Mouse (Mus musculus): ENCODE results near the gene Gm44502. TPM values are rescaled to one million over a fixed set of nuclear protein-coding genes. Genes with fewer than 3 reads are reported as not detected.
A peak's percentile ranks its signal among the peaks of the same experiment; 100 is the strongest.
"Not testable (repeated sequence)": the region's sequence is repeated elsewhere in the genome, so short reads cannot be mapped to it uniquely, and the experiment has no call there.

Gm44502 gene
- total RNA-seq, 4 experiments from 2014 or later: 6.9 to 14.3 (median 10.7) TPM

DNA sequence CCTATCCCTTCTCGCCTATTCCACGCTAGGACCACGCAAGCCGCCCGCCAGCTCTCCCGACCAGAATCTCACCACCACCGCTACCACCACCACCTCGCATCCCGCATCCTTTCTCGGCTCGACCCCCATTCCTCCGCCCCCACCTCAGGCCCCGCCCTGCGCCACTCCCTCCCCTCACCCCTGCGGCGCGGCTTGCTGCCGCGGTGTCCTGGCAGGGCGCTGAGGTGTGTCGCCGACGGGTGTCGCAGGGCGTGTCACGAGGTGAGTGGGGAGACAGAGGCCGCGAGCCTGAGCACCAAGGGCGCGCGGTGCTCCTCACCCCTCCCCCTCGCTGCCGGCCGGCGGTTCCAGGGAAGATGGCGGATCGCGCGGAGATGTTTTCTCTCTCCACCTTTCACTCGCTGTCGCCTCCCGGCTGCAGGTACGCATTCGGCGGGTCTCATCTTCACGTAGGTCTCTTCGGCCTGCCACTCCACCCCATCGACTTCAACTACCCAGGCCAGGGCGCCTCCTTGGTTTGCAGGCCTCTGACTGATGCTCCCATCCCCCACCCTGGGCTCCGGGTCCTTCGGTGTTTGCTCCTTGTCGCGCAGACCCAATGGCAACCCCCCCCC is 24.5 kb upstream of the Gm44502 start, which contains the start of gene Mapk8ip2:
TSS of gene Mapk8ip2 (plus strand) at position 49 of the 614 bp plus-strand sequence.
- no peak for DNase-seq (ENCODE audit: low spot score)

DNA sequence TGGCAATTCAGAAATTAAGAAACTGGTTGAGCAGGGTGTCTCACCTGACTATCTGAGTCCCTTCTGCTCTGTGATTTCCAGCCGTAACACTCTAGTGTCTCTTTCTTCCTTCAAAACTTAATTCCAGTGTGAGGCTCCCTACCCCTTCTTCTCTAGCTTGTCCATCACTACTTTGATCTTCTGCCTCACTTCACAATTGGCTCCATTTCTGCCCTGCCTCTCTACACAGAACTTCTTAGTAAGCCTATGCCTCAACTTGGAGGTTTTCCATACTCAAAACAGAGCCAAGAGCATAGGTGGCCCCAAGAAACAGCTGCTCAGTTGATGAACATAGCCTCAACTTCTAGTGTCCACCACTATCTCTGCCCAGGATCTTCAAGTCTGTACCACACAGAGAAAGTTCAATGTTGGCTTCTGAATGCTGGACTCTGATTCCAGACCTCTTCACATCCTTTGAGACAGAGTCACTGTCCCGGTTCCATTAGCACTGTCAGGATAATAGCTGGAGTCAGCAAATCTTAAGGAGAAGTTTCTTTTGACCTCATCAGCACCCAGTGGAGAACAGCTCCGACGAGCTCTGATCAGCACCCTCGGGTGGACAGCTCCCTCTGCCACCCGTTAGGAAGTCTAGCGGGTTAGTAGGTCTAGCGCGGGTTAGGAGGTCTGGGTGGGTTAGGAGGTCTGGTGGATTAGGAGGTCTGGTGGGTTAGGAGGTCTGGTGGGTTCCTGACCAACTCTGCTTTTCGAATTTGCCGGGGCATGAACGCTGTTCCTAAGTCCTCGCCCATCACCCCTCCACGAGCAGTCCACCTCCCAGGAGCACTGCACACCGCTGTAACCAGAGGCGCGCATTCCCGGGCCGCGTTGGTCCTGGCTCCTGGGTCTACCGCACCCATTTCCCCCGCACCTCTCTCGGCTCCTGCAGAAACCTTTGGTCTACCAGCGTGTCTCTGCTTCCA is 23.7 kb upstream of the Gm44502 start:
- peak; percentile 36 for DNase-seq (ENCODE audit: low spot score)

DNA sequence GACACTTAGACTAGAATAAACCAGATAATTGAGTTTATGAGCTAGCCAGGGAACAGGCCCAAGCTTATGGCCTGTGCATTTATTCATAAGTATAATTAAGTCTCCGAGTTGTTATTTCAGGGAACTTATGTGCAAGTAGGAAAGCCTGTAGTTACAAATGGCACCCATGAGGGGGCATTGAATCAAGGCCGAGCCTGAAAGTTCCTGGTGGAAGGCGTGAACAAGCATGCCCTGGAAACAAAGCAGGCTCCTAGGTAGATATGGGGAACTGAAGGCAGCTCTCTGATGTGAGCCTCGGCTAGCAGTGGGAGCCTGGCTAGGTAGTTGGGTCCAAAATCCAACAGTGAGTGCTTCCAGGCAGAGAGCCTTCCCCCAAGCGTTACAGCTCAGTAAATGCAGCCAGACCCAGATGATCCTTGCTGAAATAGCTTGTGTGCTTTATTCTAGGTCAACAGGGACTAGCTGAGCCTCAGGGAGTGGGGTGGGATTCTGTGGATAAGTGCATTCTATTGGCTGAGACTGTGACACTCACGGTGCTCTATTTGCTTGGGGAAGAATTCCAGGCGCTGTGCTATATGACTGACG is 13.1 kb upstream of the Gm44502 start:
- no peak for DNase-seq (ENCODE audit: low spot score)

DNA sequence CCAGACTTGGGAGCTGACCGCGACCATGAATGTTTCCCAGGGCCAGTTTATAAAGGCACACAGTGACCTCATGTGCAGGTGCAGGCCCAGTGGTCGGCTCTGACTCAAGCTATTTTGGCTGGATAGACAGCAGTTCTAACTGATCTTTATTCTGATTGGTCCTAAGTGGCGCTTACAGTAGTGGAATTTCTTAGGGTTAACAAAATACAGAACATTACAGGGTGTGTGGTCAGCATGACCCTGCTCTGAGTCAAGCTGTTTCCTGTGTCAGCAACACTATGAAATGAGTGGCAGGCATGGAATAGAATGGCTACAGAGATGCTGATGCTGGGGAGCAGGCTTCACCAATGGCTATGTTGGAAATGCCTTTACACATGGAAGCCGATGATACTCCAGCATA is 6.4 kb upstream of the Gm44502 start:
- no peak for DNase-seq (ENCODE audit: low spot score)

DNA sequence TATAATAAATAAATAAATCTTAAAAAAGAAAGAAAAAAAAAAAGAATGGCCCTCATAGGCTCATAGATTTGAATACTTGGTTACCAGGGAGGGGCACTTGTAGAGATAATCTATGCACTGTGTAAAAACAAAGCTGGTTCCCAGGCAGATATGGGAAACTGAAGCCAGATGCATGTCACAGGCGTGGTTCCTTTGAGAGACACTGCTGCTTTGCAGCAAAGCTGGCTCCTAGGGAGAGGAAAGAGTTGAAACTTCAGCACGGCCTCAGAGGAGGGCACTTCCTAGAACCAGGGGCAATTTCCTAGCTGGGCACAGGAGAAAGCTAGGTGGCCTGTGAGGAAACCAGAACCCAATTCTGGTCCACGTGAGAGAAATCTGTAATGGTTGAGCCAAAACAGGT is 4.6 kb upstream of the Gm44502 start:
- DNase-seq (ENCODE audit: low spot score): no peak

DNA sequence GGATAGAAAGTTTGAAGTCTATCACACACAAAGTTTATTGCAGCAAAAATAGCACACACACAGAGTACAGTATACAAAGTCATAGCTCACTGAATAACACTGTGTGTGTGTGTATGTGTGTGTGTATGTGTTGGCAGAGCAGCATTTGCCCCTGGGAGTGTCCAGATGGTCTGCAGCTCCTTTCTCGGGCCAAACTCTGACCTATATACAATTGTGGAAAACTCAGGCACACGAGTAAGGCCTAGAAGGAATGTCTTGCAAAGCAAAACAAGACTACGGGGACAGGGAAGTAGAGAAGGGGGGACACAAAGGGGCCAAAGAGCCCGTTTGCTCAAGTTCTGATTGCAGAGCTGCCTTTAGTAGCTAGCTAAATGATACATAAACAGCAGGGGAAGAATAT is 3.5 kb upstream of the Gm44502 start:
- no peak for DNase-seq (ENCODE audit: low spot score)

DNA sequence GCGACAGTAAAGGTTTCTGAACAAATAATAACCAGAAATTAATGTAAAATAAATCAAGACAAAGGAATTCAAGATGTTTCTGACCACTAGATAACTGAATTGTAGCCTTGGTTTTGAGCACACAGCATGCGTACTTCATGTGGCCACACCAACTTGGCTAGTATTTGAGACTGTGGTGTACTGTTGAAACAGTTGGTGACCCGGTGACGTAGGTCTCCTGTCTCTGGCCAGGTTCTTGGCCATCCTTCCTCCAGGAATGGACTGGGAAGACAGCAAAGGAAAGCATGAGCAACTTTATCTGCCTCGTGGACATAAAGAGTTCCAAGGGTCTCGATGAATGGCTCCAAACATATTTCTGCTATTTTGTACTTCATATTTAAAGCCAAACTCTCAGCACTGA is 2.3 kb upstream of the Gm44502 start:
- DNase-seq (ENCODE audit: low spot score): no peak

DNA sequence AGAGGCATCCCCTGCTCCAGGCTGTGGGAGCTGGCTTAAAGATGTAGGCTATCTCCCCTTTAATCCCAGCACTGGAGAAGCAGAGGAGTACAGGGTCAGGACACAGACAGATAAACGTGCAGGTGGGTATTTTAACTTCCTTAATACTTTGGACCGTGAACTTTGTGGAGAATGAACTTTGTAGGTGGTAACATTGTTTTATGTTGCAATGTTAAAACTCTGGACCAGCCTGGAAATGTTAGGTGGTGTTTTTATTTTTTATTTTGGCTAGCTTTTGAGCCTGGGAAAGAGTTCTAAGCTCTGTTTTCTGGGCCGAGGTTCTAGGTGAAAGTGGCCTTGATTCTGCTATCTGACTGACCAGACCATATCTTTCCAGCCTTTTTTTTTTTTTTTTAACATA is 1.8 kb upstream of the Gm44502 start:
- no peak for DNase-seq (ENCODE audit: low spot score)

DNA sequence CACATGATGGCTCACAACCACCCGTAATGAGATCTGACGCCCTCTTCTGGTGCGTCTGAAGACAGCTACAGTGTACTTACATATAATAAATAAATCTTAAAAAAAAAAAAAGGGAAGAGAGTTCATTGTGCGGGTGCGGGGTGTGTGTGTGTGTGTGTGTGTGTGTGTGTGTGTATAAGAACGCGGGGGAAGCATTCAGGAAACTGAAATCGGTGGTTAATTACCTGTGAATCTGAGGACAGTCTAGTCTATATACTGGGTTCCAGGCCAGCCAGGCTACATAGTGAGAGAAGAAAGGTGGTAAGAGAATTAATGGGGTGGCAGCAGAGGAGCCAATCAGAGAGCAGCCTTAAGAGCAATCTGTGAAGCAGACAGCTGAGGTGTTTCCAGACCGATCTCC is 1.3 kb upstream of the Gm44502 start:
- DNase-seq (ENCODE audit: low spot score): not testable (repeated sequence)

DNA sequence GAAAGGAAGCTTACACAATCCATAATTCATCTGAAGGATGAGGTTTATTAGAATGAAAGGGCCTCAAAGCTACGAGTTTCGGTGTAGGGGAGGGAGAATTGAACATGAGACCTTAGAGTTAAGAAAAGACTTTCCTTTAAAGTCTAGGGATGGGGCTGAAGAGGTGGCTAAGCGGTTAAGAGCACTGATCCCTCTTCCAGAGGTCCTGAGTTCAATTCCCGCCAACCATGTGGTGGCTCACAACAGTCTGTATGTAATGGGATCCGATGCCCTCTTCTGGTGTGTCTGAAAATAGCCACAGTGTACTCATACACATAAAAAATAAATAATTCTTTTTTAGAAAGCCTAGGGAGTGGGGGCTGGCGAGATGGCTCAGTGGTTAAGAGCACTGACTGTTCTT is 845 bp upstream of the Gm44502 start:
- no peak for DNase-seq (ENCODE audit: low spot score)

DNA sequence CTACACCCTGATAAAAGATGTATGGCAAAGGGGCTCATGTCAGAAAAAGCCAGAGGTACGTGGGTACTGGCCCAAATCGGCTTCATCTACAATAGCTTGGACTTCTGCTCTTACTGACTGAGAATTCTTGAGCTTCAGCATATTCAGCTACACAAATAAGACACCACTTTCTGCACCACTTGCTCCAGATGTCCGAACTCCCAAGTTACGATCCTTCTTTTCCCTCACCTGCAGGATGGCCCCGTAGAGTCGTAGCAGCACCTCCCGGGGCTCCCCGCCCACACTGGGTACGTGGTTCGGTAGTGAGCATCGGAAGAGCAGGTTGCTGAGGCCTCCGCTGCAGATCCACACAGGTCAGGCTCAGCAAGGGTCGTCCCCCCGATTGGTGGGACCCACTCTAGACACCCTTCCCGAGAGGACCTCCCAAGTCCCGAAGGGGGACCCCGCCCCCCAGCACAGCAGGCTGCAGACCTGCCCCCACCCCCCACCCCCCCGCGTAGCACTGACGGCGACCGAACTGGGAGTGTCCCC is 610 bp downstream of the Gm44502 start:
- DNase-seq (ENCODE audit: low spot score): no peak

DNA sequence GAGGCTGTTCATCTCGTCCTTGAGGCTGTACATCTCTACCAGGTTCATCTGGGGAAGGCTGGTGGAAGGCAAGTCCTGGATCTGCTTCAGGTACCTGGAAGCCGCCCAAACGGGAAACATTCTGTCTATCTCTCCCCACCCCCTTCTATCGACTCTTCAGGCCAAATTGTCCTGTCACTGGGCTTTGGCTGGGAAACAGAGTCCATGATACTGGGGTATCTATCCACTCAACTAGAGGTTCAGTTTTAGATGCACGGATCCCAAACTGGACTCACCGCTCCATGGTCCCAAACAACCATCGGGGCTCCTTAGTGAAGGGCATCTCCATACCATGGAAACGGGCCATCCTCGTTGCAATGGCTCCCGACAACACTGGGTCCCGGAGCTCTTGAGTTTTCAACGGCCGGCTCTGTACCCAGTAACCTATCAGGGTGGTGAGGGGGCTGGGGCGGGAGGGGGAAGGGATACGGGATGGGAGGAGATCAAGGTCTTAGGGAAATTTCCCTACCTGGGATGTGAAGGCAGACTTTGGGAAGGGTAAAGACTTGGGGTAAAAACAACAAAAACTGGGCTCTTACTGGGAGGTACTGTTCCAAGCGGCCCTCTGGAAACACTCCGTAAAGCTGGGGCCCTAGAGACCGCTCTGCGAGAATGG is 1.2 kb downstream of the Gm44502 start:
- no peak for DNase-seq (ENCODE audit: low spot score)

DNA sequence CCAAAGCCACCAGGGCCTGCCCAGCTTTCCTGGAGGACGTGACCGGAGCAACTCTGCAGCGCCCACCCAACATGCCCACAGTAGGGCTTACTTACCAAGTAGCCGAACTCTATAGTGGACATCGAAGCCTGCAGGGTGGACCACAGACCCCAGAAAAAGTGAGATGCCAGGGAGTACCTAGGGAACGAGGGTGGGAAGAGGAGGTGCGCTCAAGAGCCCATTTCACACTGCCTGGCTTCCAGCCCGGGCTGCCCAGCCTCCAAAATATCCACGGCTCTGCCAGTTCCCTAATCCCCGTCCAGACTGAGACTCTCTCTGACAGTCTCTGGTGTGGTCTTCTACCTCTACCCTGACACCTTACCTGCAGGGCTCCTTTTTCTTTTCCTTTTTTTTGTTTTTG is 2.8 kb downstream of the Gm44502 start:
- DNase-seq (ENCODE audit: low spot score): no peak

DNA sequence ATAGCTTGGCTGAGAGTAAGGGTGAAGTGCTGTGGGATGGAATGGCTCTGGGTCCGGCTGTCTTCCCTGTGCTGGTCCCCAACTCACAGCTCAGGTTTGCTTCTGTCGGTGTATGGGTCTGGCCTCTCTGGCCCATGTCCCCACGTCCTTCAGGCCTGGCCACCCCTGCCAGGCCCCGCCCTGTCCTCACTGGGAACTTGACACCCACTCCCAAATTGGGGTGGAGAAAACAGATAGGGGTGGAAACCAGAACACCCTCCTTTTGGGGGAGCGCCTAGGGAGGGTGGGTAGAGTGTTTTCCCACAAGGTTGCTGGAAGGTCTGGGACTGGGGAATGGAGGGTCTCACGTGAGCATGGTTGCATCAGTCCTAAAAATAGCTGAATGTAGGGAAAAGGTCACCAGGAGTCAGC is 3.8 kb downstream of the Gm44502 start, which contains the start of gene Cpt1b:
TSS of gene Cpt1b (minus strand) at position 153 of the 411 bp plus-strand sequence.
- peak; percentile 78 for DNase-seq (ENCODE audit: low spot score)

DNA sequence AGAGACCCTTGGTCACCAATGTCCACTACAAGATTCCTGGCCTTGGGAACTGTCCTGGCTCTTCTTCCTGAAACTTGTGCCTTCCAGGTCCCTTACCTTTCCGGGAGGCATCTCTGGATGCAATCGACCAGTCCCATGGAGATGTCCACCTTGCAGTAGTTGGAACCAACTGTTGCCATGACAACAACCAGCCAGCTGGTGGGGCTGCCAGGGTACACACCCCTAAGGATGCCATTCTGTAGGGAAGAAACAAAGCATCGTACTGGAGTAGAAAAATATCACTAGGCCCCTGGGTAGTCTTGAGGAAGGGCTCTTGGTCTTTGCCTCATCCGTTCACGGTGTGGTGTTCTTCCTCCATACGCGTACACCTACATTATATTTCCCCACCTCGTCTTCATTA is 4.9 kb downstream of the Gm44502 start:
- no peak for DNase-seq (ENCODE audit: low spot score)

DNA sequence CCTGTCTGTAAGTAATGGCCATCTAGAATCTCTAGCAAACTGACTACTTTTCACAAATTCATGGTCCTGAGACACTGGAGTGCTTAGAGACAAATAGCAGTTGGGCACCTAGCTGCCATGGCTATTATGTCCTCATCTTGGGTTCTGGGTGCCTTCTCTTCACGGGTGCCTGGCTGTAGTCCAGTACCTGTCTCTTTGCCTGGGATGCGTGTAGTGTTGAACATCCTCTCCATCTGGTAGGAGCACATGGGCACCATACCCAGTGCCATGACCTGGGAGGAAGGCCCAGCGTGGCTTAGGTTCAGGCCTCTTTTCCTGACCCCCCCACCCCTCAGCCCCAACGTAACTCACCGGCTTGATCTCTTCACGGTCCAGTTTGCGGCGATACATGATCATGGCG is 7.6 kb downstream of the Gm44502 start:
- no peak for DNase-seq (ENCODE audit: low spot score)

DNA sequence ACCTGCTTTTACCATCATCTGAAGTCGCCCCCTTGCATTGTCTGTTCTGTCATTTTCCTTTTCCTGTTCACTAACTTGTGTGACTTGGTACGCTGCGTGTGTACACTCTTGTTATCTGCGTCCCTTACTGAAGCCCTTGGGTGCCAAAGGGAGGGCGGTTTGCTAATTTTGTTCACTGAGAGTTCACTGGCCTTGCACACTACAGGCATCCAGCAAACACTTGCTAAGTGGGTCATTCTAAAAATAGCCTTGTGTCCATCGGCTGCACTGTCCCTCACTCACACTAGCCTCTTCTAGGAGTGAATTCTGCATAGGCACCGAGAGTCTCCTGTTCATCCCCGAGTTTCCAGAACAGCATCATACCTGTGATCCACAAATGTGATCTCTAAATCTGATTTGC is 14.2 kb downstream of the Gm44502 start:
- no peak for DNase-seq (ENCODE audit: low spot score)

DNA sequence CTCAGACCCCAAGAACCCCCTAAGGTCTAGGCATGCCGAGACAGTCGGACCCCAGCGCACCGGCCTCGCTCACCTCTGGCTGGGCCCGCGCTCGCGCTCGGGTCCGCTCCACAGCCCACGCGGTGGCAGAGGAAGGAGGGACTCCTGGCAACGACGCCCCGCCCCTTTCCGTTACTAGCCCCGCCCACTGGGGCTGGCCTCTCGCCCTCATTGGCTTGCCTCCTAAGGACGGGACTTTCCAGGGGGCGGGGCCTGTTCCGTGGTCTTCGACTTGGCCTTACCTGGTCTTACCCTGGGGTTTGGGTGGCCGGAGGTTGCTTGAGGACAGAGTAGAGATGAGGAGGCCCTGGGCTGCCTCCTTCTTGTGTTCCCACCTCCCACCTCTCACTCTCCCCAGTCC is 19.4 kb downstream of the Gm44502 start, which contains the start of gene Syce3:
TSS of gene Syce3 (minus strand) at position 386 of the 400 bp plus-strand sequence.
- no peak for DNase-seq (ENCODE audit: low spot score)

DNA sequence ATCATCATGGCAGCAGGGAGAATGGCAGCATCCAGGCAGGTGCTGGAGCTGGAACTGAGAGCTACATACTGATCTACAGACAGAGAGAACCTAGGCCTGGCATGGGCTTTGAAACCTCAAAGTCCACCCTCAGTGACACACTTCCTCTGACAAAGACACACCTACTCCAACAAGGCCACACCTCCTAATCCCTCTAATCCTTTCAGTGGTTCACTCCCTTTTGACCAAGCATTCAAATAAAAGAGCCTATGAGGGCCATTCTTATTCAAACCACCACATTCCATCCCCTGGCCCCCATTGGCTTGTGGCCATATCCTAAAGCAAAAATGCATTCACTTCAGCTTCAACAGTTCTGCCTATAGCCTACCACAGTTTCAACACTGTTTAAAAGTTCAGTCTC is 22.8 kb downstream of the Gm44502 start:
- DNase-seq (ENCODE audit: low spot score): no peak

DNA sequence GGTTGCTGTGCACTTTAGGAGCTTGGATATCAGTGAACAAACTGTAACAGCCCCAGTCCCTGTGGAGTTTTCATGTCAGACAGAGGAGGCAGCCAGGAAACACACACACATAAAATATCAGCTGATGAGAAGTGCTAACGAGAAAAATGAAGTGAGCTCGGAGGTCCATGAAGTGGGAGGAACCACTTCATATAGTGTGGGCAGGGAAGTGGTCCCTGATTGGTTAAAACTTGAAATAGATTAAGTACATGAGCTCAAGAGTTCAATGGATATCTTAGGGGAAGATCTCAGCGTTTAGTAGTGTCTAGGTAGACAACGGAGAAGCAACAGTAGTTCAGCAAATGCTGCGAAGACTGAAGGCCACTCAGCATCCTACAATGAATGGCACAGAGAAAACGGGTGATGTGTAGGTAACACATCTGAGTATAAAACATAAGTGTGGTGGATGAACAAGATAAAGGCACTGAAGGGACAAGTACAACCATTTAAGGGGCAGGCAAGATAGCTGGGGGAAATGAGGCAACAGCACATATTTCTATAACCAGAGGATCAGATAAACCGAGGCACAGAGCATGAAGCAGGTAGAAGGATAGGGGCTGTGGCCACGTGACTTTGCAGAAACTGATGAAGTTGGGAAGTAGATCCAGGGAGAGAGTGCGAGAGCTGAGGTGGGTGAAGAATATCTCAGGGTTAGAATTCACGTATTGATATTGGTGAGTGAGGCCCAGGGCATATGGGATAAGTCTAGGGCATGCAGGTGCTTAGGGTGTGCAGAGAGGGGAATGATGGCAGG is 24.5 kb downstream of the Gm44502 start:
- DNase-seq (ENCODE audit: low spot score): no peak

DNA sequence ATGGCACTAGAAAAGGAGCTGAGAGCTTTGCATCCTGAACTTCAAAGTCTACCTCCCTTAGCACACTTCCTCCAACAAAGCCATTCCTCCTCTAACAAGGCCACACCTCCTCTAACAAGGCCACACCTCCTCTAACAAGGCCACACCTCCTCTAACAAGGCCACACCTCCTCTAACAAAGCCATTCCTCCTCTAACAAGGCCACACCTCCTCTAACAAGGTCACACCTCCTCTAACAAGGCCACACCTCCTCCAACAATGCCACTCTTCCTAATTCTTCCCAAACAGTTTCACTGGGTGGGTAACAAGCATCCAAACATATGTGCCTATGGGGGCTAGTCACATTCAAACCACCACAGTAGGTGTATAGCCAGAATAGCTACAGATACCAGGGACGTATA is 27.0 kb downstream of the Gm44502 start:
- DNase-seq (ENCODE audit: low spot score): no peak
